Mouse (Mus musculus): ENCODE results near the gene Tmem144.

- no peak for TF ChIP-seq GATA1 (IDR thresholded peaks at IDR 0.05; ENCODE audit: low read length)
- TF ChIP-seq TAL1 (IDR thresholded peaks at IDR 0.05; ENCODE audit: low read length), result no peak
Measured at GRCm38 (mm10) chr3:79879246-79879645, 26.7 kb upstream of the Tmem144 start.
